Mouse (Mus musculus) cerebellum, adult 11 months (tissue): ENCODE measurements around the gene Mzf1.

Experiments used
- DNase-seq: peaks from one replicate; pipeline ENCODE4 v3.0.0; 2022

Mzf1 gene

DNA sequence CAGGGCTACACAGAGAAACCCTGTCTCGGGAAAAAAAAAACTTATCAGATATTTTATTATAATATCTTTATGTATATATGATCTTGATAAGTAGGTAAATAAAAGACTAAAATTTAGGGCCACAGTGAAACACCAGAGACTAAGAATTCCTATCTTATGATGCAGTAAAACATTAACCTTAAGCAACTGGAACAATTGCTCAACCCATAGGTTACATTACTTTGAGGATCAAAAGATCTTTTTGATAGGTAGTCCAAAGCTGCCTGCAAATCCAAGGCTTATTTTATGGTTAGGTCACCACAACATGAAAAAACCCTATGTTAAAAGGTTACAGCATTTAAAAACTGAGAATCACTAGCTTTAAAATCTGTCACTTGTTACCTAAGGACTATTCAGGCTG lies 53.0 kb downstream of the Mzf1 start:
- no peak for DNase-seq

DNA sequence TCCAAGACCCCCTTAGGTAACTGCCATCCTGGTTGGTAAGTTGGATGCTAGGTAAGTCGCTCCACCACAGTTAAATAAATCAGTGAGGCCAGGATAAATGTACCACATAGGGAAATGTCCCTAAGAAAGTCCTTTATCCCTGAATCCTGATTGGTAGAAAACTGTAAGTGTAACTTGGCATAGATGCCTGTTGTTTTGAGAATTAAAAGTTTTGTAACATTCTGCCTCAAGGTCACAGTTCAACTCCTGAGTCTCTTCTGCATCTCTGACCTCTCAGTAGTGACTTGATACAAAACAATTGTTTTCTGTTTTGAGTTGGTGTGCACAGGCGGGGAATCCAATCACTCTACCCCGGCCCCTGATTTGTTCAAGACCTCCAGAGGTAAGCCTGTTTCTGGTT lies 55.7 kb downstream of the Mzf1 start, which contains the start of gene Trim28:
Gene Trim28, plus strand, starts transcription at position 264 of the 400 bp plus-strand sequence.
- DNase-seq = no peak

DNA sequence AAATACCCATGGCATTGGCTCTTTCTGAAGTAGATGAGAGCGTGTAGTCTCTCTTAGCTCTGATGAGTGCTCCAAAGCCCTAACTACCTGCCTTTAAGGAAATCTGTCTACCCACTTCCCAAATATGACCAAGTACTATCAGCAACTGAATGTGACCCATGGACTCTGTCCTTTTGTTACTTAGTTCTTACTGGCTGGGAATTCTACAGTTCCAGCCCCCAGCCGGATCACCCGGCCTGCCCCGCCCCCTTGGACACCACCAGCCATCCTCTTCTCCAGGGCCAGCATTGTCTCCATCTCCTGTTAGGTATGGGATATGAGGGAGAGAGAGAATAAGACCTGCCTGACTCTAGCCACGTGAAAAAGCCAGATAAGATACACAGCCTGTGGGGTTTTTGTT lies 56.5 kb downstream of the Mzf1 start, which contains the start of gene Slc27a5:
Gene Slc27a5, minus strand, starts transcription at position 140 of the 400 bp plus-strand sequence.
- DNase-seq = no peak

DNA sequence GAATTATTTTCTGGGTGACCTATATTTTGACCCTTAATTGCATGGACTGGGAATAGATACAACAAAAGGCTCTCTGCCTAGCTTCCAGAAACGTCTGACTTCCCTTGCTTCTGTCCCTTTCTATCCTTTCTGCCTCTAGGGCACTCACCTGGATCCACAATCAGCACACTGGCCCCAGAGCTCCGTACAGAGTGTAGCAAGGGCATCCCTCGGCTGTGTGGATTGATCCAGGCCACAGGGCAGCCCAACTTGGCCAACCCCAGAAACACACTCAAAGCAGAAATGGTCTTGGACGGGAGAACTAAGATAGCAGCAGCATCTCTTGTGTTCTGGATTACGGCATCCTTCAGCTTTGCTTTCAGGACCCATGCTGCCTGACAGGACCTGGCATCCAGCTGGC lies 57.3 kb downstream of the Mzf1 start:
- DNase-seq = no peak

GRCm38 (mm10) chr7:12995862-12996261 lies 58.7 kb downstream of the Mzf1 start:
- DNase-seq = no peak

DNA sequence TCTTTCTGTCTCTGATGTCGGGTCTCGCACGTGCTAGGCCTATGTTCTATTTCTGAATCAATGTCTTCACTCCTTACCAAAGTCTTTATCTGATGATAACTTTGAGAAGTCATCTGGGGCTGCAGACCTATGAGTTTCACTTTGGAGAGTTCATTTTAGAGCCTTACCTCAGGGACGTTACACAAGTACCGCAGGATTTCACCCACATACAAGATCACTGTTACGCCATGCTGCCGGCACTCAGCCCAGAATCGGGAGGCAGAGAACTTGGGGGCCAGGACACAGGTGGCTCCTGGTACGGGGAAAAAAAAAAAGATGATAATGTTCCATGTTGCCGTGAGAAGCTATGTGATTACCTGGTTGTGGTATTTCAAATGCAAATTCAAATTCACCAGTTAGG lies 61.4 kb downstream of the Mzf1 start:
- no peak for DNase-seq
